Mouse (Mus musculus): ENCODE measurements around the gene 5031439G07Rik.
A peak's percentile ranks its signal among the peaks of the same experiment; 100 is the strongest.

- TF ChIP-seq POLR2A (IDR thresholded peaks at IDR 0.05; ENCODE audit: borderline replicate concordance, control insufficient read depth, low read depth, low read length) (no peak), CTCF (IDR thresholded peaks at IDR 0.05; ENCODE audit: control insufficient read depth, insufficient read depth, low read length) (0 out of 2 replicates have a peak, but pooled peaks have one; percentile 29)
These were observed 62.8 kb downstream of the 5031439G07Rik start for GRCm38 (mm10) chr15:84925495-84926018.
